Mouse (Mus musculus): ENCODE data around the gene Trmt2a. TPM values are rescaled to one million over a fixed set of nuclear protein-coding genes. Genes with fewer than 3 reads are reported as not detected.

The Trmt2a gene
- total RNA-seq, 2 experiments from 2014 or later, result 44.6 to 61.7 TPM

DNA sequence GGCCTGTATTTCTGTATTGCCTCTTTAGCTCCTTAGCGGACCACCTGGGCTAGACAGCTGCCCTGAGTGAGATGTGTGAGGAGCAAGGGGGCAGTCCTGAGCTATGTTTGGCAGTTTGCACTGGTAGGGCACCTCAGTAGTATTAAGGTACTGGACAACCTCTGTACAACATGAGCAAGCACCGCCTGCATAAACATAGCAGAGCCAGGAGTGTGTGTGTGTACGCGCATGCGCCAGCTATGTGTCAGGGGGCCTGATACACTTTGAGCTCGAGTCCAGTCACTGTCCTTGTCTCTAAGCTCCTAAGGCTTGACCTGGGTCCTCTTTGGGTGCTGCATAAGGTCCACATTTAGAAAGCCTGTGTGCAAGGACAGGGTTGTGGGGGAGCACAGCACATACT is 17.9 kb upstream of the Trmt2a start:
- no peak for DNase-seq (ENCODE audit: low spot score in 2 of 2)

DNA sequence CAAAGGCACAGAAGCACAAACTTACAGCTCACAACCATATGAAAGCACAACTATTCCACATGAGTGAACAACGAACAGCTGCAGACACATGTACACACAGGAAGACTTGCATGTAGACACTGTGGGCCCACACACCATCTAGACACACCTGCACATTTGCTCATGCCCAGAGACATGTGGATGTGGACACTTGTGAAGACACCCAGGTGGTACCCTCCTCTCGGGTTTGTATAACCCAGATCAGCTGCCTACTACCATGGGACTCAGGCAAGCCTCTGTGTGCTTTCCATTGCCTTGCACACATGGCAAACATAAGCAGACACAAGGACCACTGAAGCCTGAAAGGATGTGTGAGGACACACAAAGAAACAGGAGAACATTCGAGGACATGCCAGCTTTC is 17.4 kb upstream of the Trmt2a start:
- DNase-seq (ENCODE audit: low spot score in 2 of 2), result no peak

DNA sequence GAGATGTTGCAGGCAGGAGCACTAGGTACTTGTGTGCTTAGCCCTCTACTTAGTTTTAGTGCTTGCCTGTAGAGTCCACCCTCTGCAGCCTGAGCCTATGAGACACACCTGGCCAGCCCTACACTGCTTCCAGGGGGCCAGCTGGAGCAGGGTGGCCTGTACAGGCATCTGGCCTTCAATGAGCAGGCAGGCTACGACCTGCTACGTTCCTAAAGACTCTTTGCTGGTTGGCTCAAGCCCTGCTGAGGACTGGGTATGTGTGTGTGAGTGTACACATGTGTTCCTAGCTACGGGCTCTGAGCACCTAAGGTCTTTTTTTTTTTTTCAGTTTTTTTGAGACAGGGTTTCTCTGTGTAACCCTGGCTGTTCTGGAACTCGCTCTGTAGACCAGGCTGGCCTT is 17.0 kb upstream of the Trmt2a start:
- no peak for DNase-seq (ENCODE audit: low spot score in 2 of 2)

DNA sequence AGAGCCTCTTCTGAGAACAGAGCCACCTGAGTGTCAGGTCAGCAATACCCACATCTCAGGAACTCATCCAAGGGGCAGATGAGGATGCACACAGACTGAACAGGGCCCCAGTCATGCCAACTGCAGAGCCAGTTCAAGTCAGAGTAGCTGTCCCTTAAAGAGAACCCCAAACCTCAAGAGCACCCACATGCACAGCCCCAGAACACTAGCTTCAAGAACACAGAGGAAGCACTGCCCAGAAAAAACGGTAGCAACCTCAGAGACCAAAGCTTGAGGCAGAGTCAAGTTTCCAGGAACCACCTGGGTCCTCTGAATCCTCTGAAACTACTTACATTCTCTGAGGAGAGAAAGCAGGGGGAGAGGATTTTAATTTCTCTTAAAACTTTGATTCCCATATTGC is 15.0 kb upstream of the Trmt2a start:
- DNase-seq (ENCODE audit: low spot score in 2 of 2), result no peak

DNA sequence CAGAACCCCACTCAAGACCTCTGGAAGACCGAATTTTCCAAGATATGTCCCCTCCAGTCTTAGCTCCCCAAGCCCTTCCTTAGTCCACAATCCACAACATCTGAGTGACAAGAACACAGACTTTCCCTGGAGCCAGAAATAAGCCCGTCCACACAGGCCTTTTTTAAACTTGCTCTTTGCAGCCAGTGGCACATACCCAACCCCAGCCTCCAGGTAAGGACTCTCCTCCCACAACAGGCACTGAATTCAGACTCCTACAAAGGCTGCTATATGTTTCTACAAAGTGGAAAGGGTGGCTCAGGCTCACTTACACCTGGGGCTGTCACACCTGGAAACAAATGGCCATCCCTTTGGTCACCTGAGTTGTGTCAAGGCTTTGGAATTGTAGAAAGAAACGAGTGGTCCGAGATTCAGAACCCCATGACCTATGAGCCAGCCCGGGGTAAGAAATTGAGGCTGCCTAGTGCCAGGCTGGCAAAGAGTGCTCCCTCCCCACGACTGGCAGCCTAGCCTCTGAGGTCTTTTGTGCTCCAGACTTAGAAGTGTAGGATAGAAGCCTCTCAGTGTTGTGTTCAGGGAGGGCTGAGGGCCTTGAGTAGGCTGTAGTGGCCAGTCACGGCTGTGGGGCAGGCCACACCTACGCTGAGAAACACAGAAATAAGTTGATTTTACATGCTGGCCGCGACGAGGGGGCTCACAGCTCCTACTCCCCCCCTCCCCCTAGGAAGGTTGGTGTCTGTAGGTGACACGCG is 14.4 kb upstream of the Trmt2a start:
- DNase-seq (ENCODE audit: low spot score in 2 of 2), result no peak

DNA sequence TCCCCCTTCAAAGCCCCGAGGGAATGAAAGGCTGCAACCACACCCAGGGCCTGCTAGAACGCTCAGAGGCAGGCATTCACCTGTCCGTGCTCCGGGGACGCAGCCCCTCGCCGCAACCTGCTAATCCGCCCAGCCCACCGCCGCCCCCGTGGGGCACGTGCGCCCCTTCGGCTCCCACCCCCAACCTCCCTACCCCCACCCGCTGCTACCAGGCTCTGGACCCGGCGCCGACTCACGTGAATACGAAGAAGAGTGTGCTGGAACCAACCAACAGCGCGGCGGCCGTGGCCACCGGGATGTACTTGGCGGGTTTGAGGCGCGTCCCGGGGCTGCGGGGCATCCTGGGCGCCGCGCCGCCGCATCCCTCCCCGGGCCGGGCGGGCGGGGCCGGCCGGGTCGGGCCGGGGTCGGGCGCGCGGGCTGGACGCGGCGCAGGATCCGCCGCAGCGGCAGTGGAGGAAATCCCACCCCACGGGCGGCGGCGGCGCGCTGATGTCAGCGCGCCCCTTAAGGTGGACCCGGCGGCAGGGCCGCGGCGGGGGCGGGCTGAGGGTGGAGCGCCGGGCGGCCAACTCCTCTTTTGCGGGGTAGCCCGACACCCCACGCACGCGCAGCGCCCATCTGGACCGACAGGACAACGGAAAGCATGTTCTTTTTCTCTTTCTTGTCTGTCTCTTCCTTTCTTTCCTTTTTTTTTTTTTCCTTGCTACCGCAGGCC is 13.6 kb upstream of the Trmt2a start, which contains the start of gene Zdhhc8:
TSS of gene Zdhhc8 (minus strand) at position 466 of the 718 bp plus-strand sequence.
- DNase-seq (ENCODE audit: low spot score in 2 of 2), result peak in 1 of 2 experiments; percentile 75

DNA sequence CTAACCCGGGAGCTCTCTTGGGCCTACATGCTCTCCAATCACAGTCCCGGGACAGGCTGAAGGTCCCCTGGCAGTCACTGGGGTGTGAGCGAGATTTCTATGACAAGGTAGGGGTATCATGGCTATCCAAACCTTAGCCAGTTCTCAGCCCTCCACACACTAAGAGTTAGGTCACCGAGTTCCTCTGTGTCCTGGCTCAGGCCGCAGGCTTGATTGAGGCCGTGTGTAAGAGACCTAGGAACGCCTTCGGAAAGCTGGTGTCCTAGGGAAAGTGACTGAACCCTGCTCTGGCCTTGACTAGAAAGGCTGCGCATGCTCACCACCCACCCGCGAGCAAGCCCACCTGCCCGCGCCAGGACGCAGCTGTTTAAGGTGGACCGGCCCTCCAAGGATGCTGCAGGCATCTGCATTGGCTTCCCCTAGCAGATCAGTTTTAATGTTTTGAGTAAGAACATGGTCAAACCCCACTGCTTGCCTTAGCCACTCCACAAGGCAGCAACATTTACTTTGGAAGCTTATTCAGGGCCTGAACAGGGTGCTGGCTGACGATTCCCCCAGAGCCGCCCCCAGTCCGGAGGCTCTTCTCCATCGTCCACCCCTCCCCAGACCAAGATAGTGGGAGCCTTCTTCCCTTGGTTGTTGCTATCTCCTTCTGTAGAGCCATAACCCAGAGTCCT is 13.0 kb upstream of the Trmt2a start:
- DNase-seq (ENCODE audit: low spot score in 2 of 2), result peak; percentile 68 to 71

DNA sequence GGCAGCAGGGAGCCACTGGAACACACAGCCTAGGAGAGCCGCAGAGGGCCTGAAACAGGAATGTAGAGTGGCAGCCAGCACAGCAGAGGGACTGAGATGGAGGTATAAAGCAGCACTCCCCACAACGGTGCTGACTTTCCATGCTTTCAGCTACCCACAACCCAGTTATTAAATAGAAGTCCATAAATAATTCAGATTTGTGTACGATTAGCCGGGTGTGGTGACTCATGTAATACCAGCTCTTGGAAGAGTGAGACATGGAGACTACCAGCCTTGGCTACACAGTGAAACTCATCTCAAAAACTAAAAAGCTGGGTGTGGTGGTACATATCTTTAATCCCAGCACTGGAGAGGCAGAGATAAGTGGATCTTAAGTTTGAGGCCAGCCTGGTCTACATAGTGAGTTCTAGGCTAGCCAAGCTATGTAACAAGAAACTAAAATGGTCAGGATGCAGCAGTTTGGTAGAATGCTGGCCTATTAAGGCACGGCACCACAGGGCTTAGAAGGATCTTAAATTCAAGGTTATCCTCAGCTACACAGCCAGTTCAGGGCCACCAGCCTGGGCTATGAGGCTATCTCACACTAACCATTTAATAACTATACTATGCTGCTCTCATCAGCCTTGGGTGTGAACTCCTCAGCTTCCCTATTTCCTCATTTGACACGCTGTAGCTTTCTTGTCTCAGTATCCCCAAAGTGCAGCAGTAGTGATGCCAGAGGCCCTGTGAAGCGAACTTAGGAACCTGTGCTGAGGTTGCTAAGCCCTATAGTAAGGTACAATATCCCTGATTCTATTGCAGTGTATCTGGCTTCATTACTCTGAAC is 11.6 kb upstream of the Trmt2a start:
- DNase-seq (ENCODE audit: low spot score in 2 of 2), result no peak

DNA sequence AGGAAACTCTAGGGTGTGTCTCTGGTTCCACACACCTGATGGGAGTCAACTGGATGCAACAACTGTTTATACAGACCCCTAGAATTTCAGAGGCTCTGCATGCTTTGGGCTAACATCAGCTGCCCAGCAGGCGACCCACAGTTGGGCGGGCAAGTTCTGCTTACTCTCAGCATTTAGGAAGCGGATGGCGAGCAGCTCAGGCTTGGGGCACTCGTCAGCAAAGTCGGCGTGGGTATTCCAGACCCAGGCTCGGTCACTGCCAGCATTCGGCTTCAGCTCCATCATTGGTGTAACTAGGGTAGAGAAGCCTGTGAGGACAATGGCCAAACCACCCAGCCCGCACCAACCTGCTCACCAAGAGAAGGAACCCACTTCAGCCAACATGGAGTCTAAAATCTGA is 6.9 kb upstream of the Trmt2a start:
- DNase-seq (ENCODE audit: low spot score in 2 of 2), result no peak

DNA sequence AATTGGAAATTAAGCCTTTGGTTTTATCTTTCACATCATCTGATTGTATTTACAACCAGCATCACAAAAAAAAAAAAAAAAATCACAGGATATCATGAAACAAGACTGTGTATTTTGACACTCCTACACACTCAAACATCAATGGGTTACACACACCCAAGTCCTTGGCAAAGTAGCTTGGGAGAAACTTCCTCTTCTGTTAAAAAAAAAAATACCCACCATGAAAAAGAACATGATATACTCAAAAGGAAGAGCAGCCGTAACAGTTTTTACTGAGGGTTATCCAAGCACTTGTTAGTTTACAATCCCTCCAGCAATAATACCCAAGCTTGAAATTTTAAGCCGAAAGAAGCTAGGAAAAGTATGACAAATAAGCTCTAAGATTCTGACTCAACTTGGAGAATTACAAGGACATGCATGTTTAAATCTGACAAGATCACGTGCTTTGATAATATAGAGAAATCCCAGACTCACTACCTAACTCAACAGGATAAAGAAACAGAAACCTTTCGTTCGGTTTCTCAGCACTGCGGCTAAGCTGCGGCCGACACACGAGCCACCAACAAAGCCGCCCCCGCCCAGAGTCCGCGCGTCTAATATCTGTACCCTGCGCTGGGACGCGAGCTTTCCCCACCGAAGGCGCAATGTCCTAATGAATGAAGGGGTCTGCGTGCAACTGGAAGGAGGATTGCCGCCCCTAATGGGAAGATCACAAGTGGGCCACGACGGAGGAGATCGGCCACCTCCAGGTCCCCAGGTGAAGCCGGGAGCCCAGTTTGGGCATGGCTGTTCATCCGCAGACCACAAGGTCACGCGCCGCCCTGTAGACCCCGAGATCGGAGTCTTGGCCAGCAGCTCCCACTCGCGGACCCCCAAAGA is 719 bp upstream of the Trmt2a start:
- DNase-seq (ENCODE audit: low spot score in 2 of 2), result peak in 1 of 2 experiments; percentile 32

DNA sequence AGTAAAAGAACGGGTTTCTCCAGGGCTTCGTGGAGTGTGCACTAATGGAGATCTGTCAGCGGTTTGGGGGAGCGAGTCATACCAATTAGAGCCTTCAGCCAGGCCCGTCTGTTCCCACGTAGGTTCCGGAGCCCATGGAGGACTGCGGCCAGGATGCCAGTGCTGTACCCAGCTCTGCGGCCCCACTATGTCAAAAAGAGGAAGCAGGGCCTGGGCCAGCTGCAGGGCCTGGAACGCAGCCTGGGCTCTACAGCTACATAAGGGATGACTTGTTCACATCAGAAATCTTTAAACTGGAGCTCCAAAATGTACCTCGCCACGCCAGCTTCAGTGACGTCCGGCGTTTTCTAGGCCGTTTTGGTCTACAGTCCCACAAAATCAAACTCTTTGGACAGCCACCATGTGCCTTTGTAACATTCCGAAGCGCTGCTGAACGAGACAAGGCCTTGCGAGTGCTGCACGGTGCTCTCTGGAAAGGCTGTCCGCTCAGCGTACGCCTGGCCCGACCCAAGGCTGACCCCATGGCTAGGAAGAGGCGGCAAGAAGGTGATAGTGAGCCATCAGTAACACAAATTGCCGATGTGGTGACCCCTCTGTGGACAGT is 987 bp downstream of the Trmt2a start:
- DNase-seq (ENCODE audit: low spot score in 2 of 2), result peak; percentile 57 to 63

DNA sequence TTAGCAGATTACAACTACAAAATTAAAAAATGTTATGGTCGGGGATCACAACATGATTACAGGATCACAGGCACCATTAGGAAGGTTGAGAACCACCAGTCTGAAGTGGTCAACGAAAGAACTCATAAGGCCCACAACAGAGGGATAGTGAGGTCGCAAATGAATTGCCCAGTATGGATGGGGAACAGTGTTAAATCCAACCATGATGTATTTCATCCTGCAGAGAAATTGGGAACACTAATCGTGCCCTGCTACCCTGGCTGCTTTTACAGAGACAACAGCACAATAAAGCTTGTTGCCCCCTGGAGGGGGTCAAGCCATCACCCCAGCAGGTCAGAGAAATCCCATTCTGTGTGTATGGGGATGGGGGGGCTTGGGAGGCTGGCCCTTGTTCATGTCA is 1.8 kb downstream of the Trmt2a start:
- DNase-seq (ENCODE audit: low spot score in 2 of 2), result no peak

DNA sequence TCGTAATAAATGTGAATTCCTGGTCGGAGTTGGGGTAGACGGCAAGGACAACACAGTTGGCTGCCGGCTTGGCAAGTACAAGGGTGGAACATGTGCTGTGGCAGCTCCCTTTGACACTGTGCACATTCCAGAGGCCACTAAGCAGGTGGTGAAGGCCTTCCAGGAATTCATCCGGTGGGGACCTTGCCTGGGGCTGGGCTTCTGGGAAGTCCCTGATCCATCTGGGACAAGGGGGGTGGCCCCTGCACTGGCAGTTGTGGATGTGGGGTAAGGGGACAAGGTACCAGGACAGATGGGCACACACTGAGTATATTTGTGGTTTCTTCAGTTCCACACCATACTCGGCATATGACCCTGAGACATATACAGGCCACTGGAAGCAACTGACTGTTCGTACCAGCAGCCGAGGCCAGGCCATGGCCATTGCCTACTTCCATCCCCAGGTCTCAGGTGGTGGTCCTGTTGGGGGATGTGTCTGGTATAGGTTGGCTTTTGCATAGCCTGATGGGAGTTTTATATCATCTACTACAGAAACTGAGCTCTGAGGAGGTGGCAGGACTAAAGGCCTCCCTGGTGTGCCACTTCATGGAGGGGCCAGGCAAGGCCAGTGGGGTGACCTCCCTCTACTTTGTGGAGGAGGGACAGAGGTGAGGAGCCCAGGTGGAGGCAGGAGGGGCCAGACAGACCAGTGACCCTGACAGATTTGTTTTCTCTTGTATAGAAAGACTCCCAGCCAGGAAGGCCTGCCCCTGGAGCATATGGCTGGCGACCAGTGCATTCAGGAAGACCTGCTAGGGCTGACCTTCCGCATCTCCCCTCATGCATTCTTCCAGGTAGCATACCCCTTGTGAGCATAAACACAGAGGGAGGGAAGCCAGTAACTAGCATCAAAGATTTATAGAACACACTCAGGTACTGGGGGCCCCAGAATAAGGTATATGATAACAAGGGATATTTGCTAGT is 2.6 kb downstream of the Trmt2a start:
- DNase-seq (ENCODE audit: low spot score in 2 of 2), result no peak

DNA sequence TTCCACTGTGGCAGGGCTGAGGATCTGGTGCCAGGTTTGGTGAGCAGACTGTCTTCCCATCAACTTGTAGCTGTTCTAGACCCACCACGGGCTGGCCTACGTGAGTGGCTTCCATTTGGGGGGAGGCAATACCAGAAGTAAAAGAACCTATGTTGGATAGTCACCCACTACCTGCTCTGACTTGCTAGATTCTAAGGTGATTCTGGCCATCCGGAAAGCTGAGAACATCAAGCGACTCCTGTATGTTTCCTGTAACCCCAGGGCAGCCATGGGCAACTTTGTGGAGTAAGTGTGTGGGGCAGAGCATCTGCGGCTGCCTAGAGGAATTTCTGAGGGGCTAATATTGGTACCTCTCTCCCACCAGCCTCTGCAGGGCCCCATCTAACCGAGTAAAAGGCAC is 4.3 kb downstream of the Trmt2a start:
- no peak for DNase-seq (ENCODE audit: low spot score in 2 of 2)

DNA sequence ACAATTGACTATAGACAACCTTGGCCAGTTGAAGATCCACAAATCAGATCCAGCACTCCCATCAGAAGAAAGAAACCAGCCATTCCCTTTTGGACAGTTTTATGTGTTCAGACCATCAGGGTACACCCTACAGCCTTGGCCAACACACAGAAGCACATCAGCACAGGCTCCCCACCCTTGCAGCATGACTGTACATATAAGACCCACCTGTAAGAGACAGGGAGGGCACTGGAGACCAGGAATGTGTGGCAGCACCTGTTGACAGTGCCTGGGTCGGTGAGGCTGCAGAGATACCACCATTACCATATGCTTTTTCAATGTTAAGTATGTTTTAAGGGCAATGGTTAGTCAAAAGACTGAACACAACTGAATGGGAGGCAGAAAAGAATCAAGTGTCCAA is 5.4 kb downstream of the Trmt2a start:
- no peak for DNase-seq (ENCODE audit: low spot score in 2 of 2)

DNA sequence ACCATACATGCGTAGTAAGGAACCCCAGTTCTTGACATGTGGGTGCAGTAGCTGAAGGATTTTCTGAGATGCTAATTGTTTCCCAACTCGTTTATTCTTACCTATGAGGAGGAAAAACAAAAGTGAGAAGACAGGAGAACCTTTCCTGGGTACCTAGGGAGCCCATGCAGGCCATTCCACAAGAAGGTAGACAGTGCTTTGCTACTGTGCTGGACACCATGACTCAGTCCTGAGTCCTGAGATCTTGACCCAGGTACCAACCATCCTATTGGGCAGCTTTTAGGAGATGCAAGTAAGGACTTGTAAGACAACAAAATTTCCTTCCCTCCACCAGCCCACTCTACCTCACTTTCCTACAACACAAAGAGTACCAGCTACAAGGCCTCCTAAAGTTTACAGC is 9.7 kb downstream of the Trmt2a start, which contains the start of gene Gm49776:
TSS of gene Gm49776 (minus strand) at position 101 of the 400 bp plus-strand sequence.
- no peak for DNase-seq (ENCODE audit: low spot score in 2 of 2)

DNA sequence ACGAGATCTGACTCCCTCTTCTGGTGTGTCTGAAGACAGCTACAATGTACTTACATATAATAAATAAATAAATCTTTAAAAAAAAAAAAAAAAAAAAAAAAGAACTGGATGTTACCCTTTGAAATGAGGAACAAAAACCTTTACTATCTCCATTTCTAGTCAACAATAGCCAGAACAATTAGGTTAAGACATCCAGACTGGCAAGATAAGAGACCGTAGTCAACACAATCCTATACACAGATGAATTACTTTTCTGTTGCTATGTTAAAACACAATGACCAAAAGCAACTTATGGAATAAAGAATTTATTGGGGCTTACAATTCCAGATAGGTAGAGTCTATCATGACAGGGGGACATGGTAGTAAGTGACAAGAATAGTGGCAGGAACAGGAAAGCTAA is 16.5 kb downstream of the Trmt2a start:
- no peak for DNase-seq (ENCODE audit: low spot score in 2 of 2)

DNA sequence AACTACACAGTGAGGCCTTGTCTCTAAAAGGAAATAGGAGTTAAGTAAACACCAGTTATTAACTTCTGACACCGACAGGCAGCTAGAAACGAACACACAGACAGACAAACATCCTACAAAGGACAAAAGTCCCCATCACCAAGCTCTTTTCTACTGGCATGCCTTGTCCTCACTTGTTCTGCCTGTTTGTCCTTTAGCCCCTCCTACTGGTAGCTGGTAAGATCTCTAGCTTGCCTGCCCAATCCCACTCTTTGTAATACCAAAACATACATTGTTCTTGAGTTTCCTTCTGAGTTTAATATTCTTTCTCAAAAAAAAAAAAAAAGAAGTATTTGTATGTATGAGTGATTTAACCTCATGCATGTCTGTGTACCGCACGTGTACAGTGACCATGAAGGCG is 19.7 kb downstream of the Trmt2a start:
- no peak for DNase-seq (ENCODE audit: low spot score in 2 of 2)

DNA sequence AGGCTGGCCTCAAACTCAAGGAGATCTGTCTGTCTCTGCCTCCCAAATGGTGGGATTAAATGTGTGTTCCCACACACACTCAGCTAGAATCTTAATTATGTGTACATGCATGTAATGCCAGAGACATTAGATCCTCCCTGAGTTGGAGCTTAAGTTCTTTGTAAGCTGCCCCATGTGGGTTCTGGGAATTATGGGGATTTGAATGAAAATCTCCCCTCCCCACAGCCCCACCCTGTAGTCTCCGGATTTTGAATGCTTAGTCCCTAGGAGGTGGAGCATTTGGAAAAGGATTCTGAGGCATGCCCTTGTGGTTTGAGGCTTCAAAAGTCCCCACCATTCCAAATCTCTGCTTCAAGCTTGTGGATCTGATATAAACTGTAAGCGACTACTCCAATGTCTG is 26.7 kb downstream of the Trmt2a start:
- no peak for DNase-seq (ENCODE audit: low spot score in 2 of 2)
